Mouse (Mus musculus) forebrain, postnatal 0 days (tissue): ENCODE results near the gene Zfp934. TPM values are rescaled to one million over a fixed set of nuclear protein-coding genes. Genes with fewer than 3 reads are reported as not detected.
"Not testable (repeated sequence)": the region's sequence is repeated elsewhere in the genome, so short reads cannot be mapped to it uniquely, and the experiment has no call there.

ENCODE experiments used
- ATAC-seq: fragments of 200-750 bp; cut with Nextera tagmentation; 2 replicates; pipeline ENCODE4 v1.8.0; 2017; ENCODE audit warnings: mild to moderate bottlenecking, moderate library complexity
- DNase-seq: peaks from one replicate; pipeline ENCODE4 v3.0.0-alpha.2; 2015
- H3K27ac ChIP-seq: fragments of 300-500 bp; sonication (generic); 2 replicates; pipeline ENCODE4 v1.5.1; 2014; ENCODE audit warnings: low read depth, mild to moderate bottlenecking, antibody characterized with exemption, low read length, moderate library complexity, mixed read lengths
- H3K27me3 ChIP-seq: fragments of 300-500 bp; sonication (generic); 2 replicates; pipeline ENCODE4 v1.6.1; 2014; ENCODE audit warnings: mild to moderate bottlenecking, low read length, mixed read lengths; ENCODE audit not compliant: insufficient read depth
- H3K36me3 ChIP-seq: fragments of 300-500 bp; sonication (generic); 2 replicates; pipeline ENCODE4 v1.6.1; 2014; ENCODE audit warnings: mild to moderate bottlenecking, moderate library complexity; ENCODE audit not compliant: insufficient read depth
- H3K4me1 ChIP-seq: fragments of 300-500 bp; sonication (generic); 2 replicates; pipeline ENCODE4 v1.6.1; 2014; ENCODE audit warnings: antibody characterized with exemption; ENCODE audit not compliant: insufficient read depth
- H3K4me2 ChIP-seq: fragments of 300-500 bp; sonication (generic); 2 replicates; pipeline ENCODE4 v1.6.1; 2014; ENCODE audit warnings: low read depth, mild to moderate bottlenecking, moderate library complexity
- H3K4me3 ChIP-seq: fragments of 300-500 bp; sonication (generic); 2 replicates; pipeline ENCODE4 v1.5.1; 2014; ENCODE audit warnings: low read depth, low read length, mixed read lengths
- H3K9ac ChIP-seq: fragments of 300-500 bp; sonication (generic); 2 replicates; pipeline ENCODE4 v1.6.1; 2014; ENCODE audit warnings: mild to moderate bottlenecking
- H3K9me3 ChIP-seq: fragments of 300-500 bp; sonication (generic); 2 replicates; pipeline ENCODE4 v1.6.1; 2016; ENCODE audit warnings: low read length
- CTCF ChIP-seq: sonication (generic); IDR thresholded peaks from 2 replicates; pipeline ENCODE4 v1.5.1; 2016; ENCODE audit warnings: antibody characterized with exemption, control low read depth, low read depth
- WGBS: fragments of 180-500 bp; shearing (Covaris S2); extraction: QIAGEN DNeasy Blood & Tissue Kit; methylation state at CpG from one replicate; pipeline ENCODE4 v1.1.7; 2014; 5-methylcytosine and 5-hydroxymethylcytosine counted together
- microRNA-seq, 2 experiments: library from miRNA; unstranded; fragments of <30 nt; microRNA quantifications; one replicate each; pipeline ENCODE4; 2016
- polyA plus RNA-seq: library from polyadenylated mRNA; unstranded; fragments of >200 nt; fragmentation: Nextera tagmentation; extraction: Ambion mirVana; gene quantifications from 2 replicates; pipeline ENCODE4 v1.2.1, GENCODE M21; 2015
- total RNA-seq: library from RNA; depleted of rRNA; stranded (reverse); fragments of >200 nt; gene quantifications from 2 replicates; pipeline ENCODE4 v1.2.3, GENCODE M21; 2014; rRNA removed

Gene Zfp934
- total and polyA plus RNA-seq, 2 experiments from 2014 or later: 7.3 to 8.2 TPM

DNA sequence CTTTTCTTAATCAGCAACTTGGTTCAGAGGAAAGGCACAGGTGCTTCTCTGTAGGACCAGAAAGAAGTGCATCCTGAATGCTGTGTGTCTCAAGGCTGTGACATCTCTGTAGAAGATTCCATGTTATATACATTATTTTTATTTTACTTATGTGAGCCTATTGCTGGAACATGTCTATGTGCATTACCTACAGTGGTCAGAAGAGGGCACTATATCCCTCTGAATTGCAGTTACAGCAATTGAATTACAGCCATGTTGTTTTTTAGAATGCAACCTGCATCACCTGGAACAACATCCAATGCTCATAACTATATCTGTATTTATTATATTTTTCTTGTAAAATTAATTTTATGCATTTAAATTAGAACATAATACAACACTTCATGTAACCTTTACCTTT lies 101.1 kb downstream of the Zfp934 start:
- TF ChIP-seq CTCF: peak; percentile 59
- not testable (repeated sequence) for H3K27ac ChIP-seq, H3K9ac ChIP-seq, ATAC-seq, H3K27me3 ChIP-seq, H3K36me3 ChIP-seq, H3K4me1 ChIP-seq, H3K4me3 ChIP-seq, H3K4me2 ChIP-seq, H3K9me3 ChIP-seq
- peak; percentile 38 for DNase-seq

DNA sequence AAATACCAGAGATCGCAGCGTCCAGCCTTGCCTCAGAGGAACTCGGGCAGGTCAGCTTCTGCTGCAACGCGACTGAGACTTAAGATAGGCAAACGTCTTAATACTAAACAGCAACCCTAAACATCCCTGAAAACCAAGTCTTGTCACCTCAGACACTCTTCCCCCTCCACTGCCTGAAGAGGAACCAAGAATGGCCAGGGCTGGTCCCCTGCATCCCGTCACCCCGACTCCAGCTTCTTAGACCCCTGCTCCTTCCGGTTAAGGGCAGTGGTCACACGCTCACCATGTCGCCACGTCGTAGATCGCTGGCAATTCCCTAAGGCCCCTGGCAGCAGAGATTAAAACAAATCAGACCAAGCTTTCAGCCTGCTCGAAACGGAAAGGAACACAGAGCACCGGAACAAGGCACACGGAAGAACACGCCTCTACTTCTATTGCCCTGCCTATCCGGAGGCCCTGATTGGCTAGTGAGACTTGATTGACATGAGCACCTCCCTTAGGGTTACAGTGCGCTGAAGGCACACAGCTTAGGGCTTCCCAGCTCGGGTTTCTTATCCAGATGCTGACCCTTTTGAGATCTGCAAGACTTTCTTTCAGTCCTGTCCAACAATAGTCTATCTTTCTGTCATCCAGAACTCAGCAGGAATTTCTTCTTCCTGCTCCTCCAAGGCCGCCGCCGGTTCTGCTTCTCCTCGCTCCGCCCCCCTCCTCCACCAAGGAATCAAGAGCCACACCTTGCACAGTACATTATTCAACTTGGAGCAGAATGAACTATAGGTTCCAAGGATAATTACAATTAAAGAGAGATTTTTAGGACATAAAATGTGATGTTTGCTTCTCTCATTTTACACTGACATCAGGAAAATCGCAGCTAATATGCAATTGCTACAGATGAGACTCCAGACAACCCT lies 104.3 kb downstream of the Zfp934 start, which contains the start of gene Gm49359:
Gm49359 (minus strand) TSS at position 409 of the 911 bp plus-strand sequence.
- 1% methylated on average over 28 of the region's 28 CpGs for WGBS
- peak within 1 kb of the TSS; percentile 43 for H3K4me2 ChIP-seq
- DNase-seq: peak; percentile 92
- not testable (repeated sequence) for H3K9me3 ChIP-seq, H3K27me3 ChIP-seq, H3K4me1 ChIP-seq, H3K36me3 ChIP-seq
- peak; percentile 100 for ATAC-seq
- H3K27ac ChIP-seq: peak within 1 kb of the TSS; percentile 87
- H3K9ac ChIP-seq: peak within 1 kb of the TSS; percentile 68
- peak within 1 kb of the TSS; percentile 52 for H3K4me3 ChIP-seq

Small RNAs within 50 kb of the gene (microRNA-seq; reads per million reads assigned to microRNA genes)
- gene Gm22256: 0 to 0.39 reads per million in 2 experiments

Other genes with a start within 250 kb of the Zfp934 start
- gene Gm3604, start 188.0 kb downstream of the Zfp934 start, total RNA-seq: 1.2 and 4.5 TPM in 2 replicates
- gene Gm3604, start 188.0 kb downstream of the Zfp934 start, polyA plus RNA-seq: 1.3 and 2.2 TPM in 2 replicates
- 6.6 and 9.3 TPM in 2 replicates for gene Gm49359, start 104.4 kb downstream of the Zfp934 start, total RNA-seq
- 4.0 and 9.1 TPM in 2 replicates for gene Gm49359, start 104.4 kb downstream of the Zfp934 start, polyA plus RNA-seq
- gene Zfp935, start 12.7 kb downstream of the Zfp934 start, total RNA-seq: 0.62 TPM in 1 of 2 replicates, not detected in the other
- not detected in 2 replicates for gene Zfp935, start 12.7 kb downstream of the Zfp934 start, polyA plus RNA-seq
- gene 6720489N17Rik, start 53.0 kb upstream of the Zfp934 start, total RNA-seq: 3.8 and 4.4 TPM in 2 replicates
- gene 6720489N17Rik, start 53.0 kb upstream of the Zfp934 start, polyA plus RNA-seq: 3.9 and 5.6 TPM in 2 replicates
- gene Platr25, start 189.5 kb upstream of the Zfp934 start, total RNA-seq: 18.6 and 22.2 TPM in 2 replicates
- gene Platr25, start 189.5 kb upstream of the Zfp934 start, polyA plus RNA-seq: 18.4 and 18.7 TPM in 2 replicates
- 6.6 and 8.1 TPM in 2 replicates for gene Gm5141, start 214.6 kb upstream of the Zfp934 start, total RNA-seq
- gene Gm5141, start 214.6 kb upstream of the Zfp934 start, polyA plus RNA-seq: 3.6 and 6.0 TPM in 2 replicates